Mouse (Mus musculus): ENCODE data around the gene Nup54.

Nup54 gene

GRCm38 (mm10) chr5:92411461-92412140 lies 23.4 kb downstream of the Nup54 start:
- no peak for DNase-seq

GRCm38 (mm10) chr5:92410486-92410885 lies 24.5 kb downstream of the Nup54 start:
- no peak for DNase-seq

- DNase-seq, result no peak
These were observed 25.5 kb downstream of the Nup54 start for GRCm38 (mm10) chr5:92409361-92410155.

- no peak for DNase-seq
These were observed 30.7 kb downstream of the Nup54 start for GRCm38 (mm10) chr5:92404400-92404678.

- DNase-seq, result no peak
These were observed 31.2 kb downstream of the Nup54 start for GRCm38 (mm10) chr5:92403562-92404399.

- no peak for DNase-seq
These were observed 32.2 kb downstream of the Nup54 start for GRCm38 (mm10) chr5:92402816-92403215.

GRCm38 (mm10) chr5:92398153-92398552 lies 36.9 kb downstream of the Nup54 start:
- DNase-seq, result peak; percentile 92 to 94

GRCm38 (mm10) chr5:92396476-92396875 lies 38.5 kb downstream of the Nup54 start:
- DNase-seq, result no peak

GRCm38 (mm10) chr5:92395764-92396163 lies 39.3 kb downstream of the Nup54 start:
- no peak for DNase-seq

- DNase-seq, result no peak
These were observed 41.2 kb downstream of the Nup54 start for GRCm38 (mm10) chr5:92393863-92394262.

- DNase-seq, result no peak
These were observed 42.5 kb downstream of the Nup54 start for GRCm38 (mm10) chr5:92392542-92392941.

GRCm38 (mm10) chr5:92390615-92391014 lies 44.4 kb downstream of the Nup54 start:
- no peak for DNase-seq

- DNase-seq, result no peak
These were observed 45.0 kb downstream of the Nup54 start for GRCm38 (mm10) chr5:92389977-92390376.

- no peak for DNase-seq
These were observed 47.6 kb downstream of the Nup54 start for GRCm38 (mm10) chr5:92387433-92387832.

- DNase-seq, result no peak
These were observed 48.4 kb downstream of the Nup54 start for GRCm38 (mm10) chr5:92386643-92387042.

GRCm38 (mm10) chr5:92386102-92386501 lies 48.9 kb downstream of the Nup54 start:
- DNase-seq, result no peak

GRCm38 (mm10) chr5:92384855-92385254 lies 50.2 kb downstream of the Nup54 start:
- DNase-seq, result no peak

GRCm38 (mm10) chr5:92383747-92384146 lies 51.3 kb downstream of the Nup54 start:
- DNase-seq, result no peak

- no peak for DNase-seq
These were observed 52.7 kb downstream of the Nup54 start for GRCm38 (mm10) chr5:92382349-92382679.

- peak; percentile 90 to 94 for DNase-seq
These were observed 53.3 kb downstream of the Nup54 start for GRCm38 (mm10) chr5:92381550-92382348.

- DNase-seq, result no peak
These were observed 58.1 kb downstream of the Nup54 start for GRCm38 (mm10) chr5:92376795-92377405.

GRCm38 (mm10) chr5:92375368-92375767 lies 59.7 kb downstream of the Nup54 start:
- no peak for DNase-seq
